Mouse (Mus musculus) thymus, adult 2 months (tissue): ENCODE results near the gene Ankrd63.

Experiments
- CTCF ChIP-seq: fragments of 200-500 bp; IDR thresholded peaks from 2 replicates; pipeline ENCODE4 v1.5.1; 2012; ENCODE audit warnings: mild to moderate bottlenecking, control low read depth, low read length, moderate library complexity, borderline replicate concordance; ENCODE audit not compliant: control insufficient read depth, poor library complexity, insufficient read depth; ENCODE audit errors: extremely low read depth
- POLR2A ChIP-seq: fragments of 200-500 bp; IDR thresholded peaks from 2 replicates; pipeline ENCODE4 v1.6.1; 2012; ENCODE audit warnings: mild to moderate bottlenecking, low read length, control low read depth, moderate library complexity; ENCODE audit not compliant: control insufficient read depth, poor library complexity, insufficient read depth; ENCODE audit errors: extremely low read depth

DNA sequence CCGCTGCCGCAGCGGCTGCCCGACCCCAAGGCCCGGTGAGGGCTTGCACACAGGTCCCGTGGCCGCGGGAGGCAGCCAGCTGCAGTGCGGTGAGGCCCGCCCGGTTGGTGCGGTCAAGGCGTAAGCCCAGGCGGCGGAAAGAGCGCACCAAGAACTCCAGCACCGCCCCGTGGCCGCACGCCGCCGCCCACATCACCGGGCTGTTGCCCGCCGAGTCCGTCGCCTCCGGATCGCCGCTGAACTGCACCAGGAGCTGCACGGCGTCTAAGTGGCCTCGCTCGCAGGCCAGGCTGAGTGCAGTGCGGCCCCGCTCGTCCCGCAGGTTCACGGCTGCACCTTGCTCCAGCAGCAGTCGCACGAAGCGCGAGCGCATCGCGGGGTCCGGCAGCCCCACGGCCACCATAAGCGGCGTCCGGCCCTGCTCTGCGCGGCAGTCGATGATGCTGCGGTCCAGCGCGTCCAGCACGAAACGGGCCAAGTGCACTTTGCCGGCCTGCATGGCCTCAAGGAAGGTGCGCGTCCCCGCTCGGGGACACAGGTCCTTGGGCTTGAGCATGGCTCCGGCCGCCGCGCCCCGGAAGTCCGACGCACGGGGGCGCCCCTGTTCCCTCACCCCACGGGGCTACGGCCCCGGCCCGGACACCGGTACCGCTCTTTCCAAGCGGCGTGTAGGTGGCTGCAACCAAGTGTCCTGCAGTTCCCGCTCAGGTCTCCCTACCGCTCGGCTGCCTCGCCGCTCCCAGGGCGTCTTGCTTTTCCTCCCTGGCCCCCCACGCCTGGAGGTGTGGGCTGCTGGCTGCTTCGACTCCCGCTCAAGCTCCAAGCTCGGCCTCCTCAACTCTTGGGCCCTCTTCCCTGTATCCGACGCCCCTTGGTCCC is 641 bp downstream of the Ankrd63 start:
- TF ChIP-seq CTCF: no peak
- TF ChIP-seq POLR2A: no peak
